Mouse (Mus musculus) right cerebral cortex, postnatal 25 days (tissue): ENCODE measurements at regions not wholly inside any gene's neighbourhood (a gene's known extent, or its start where the extent isn't known, plus 50 kb on each side); places are given as distances from the start of the nearest gene placed in this dataset.

Experiments used
- DNase-seq: peaks from one replicate; pipeline ENCODE4 v3.0.0; 2022

GRCm38 (mm10) chr8:125367374-125367773, 202.2 kb downstream of the Sipa1l2 start:
- no peak for DNase-seq

DNA sequence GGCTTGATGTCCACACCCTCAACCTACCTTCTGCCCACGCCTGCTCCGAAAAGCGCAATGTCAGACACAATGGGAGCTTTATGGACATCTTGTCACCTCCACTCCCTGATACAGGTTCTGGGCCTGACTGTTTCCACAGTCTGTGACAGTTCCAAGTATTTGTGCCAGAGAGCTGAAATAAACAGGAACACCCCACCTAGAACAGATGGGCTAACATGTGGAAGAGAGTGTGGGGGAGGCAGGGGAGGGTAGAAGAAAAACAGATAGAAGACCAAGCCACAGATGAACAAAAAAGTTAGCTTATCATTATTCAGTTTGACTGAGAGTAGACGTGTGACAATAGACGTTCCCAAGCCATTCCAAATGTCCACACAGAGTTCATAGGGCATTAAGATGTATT, 204.6 kb downstream of the Sipa1l2 start:
- DNase-seq = peak; percentile 39

- DNase-seq = no peak
These were observed 210.2 kb downstream of the Sipa1l2 start for GRCm38 (mm10) chr8:125359456-125359855.

DNA sequence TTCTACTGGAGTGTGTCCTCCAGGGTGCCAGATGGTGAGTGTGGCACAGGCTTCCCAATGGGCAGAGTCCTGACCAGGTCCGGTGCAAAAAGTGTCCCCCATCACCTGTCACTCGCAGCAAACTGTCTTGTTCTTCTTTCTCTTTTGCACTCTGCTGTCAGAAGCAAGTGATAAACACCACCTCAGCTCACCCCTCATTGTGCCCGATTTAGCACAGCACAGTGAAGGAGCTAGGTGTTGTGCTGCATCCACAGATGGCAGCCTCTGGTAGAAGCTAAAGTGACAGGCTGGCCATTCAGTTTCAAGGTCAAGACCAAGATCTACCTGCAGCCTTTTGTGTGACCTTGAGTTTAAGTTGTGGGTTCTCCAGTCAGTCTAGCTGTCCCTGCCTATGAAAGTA, 211.8 kb downstream of the Sipa1l2 start:
- no peak for DNase-seq

DNA sequence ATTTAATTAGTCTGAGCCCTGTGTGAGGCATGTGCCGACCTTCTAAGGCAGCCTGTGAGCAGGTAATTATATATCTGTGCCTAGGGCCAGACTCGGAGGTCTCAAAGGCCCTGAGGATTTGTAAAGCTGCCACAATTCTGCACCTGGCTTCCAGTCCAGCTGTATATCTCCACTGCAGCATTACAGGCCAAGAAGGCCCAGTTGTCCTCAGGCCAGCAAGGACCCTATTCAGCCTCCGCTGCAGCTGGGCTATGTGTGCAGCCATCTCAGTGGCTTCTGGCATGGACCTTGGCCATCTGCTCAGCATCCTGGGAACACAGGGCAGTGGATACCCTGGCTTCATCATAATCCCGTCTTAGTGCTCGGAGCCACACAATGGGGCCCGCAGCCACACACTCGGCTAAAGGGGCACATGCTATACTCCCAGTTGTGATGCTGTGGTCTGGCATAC, 214.5 kb downstream of the Sipa1l2 start:
- no peak for DNase-seq

DNA sequence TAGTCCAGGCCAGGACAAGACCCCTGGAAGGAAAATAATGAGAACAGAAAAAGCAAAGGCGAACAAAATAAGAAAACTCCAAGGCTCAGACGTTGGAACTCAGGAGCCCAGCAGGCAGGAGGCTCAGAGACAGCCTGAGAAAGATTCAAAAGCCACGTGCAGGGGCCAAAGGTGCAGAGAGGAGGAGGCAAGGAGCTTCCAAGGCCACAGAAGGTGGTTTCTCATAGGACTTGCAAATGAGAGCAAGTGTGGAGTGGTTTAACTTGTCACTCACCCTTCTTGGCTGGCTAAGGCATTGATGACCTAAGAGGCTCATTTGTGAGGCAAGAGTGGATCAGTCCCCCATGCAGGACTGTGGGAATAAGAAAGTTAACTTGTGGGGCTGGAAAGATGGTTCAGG, 217.3 kb downstream of the Sipa1l2 start:
- DNase-seq = no peak

GRCm38 (mm10) chr8:125351486-125352032, 218.0 kb downstream of the Sipa1l2 start:
- DNase-seq = no peak

DNA sequence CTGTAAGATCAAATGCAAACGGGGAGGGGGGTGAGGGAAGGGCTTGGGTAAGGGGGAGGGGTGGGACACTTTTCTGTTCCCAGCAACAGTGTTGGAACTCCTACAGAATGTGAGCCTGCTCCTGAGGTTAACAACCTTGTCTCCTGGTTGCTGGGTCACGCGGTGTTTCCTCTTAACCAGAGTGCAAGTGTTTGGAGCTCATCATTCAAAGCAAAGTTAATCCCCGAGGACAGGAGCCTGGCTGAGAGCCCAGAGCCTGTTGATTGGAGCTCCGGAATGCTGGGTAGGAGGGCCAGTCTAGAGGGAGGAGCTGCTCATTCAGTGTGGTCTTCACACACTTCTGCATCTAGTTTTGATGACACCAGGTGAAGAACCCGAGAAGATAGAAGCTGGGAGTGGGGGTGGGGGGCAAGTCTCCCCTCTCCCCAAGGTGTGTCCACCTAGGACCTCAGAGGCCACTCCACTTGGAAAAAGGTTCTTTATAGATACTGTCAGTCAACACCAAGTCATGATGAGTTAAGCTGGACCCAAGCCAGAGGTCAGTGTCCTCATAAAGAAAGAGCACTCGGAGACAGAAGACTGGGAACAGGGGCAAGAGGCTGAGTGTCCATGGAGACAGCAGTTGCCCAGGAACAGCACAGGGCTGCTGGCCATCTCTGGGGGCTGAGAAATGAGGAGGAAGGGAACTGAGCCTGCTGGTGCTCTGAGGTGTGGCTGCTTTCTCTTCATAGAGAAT, 220.2 kb downstream of the Sipa1l2 start:
- DNase-seq = no peak

DNA sequence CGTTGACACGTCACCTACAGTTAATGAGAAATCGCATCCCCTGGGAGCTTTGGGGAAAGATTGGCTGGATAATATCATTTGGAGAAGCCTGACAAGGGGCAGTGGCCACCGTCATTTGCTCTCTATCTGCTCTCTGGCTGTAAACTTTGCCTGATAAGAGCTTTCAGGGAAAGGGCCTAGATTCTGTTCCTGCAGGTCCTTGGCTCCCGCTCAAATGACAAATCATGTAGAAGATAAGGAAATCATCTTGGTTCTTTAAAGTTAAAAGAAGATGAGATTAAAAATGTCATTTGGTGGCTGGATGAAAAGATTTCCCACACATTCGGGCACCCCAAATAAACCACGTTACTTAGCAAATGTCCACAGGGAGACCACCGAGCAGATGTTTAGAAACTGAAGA, 223.4 kb downstream of the Sipa1l2 start:
- DNase-seq = no peak

DNA sequence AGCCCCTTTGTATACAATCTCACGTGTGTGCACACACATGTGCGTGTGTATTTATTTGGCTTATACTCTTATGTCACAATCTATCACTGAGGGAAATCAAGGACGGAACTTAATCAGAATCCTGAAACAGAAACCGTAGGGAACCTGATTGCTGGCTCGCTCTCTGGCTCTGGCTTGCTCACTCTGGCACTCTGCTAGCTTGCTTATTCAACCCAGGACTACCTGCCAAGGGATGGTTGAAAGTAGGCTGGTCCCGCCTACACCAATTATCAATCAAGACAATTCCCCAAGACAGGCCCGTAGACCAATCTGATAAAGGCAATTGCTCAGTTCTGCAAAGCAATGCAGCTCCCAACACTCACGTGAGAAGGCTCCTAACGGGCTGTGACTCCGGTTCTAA, 224.0 kb downstream of the Sipa1l2 start:
- no peak for DNase-seq

DNA sequence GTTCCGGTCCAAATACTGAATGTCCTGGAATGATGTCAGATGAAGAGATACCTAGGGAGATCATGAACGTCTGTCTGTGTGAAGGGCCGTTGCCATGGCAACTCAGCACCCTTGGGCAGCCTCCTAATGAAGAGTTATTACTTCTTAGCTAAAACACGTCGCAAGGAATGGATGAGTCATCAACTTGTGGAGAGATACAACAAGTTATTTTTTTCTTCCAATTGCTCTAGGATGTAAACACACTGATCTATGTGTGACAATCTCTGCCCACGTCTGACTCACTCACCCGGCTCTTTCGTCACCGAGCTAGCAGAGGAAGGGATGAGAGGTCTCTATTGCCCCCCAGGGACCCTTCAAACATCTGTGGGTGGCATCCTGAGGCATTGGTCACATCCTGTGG, 225.7 kb downstream of the Sipa1l2 start:
- peak; percentile 31 for DNase-seq

DNA sequence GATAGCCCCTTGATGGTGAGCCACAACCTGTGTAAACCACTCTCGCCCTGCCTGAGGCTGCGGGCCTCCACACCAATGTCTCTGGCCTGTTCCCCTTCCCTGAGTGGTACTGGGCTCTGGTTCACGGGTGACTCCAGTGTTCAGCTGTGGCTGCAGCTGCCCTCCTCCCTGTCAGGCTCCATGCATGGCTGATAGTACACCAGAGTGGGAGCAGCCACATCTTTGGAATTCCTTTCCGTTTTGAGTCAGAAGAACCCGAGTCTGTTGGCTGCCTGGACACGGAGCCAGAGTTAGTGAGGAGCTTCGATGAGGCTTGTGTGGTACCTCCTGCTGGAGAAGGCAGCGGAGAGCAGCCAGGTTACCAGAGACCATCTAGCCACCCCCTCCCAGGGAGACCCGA, 227.1 kb downstream of the Sipa1l2 start:
- DNase-seq = no peak

DNA sequence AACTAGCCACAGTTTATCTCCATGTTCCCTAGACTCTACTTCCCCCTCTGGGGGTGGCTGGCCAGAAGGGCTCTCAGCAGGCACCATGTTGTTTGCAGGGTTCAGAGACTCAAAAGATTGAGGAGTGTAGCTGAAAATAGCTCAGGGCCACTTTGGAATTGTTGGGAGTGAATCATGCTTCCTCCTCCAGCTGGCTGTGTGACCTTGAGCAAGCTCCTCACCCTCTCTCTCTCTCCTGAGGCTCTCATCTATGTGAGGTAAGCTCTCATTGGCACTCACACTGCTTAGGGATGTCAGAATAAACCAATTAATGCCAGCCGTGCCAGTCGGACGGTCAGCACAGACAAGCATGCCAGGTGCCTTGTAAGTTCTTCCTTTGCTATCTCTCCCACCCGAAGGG, 228.0 kb downstream of the Sipa1l2 start:
- DNase-seq = no peak

GRCm38 (mm10) chr8:125338222-125338621, 231.4 kb downstream of the Sipa1l2 start:
- no peak for DNase-seq

DNA sequence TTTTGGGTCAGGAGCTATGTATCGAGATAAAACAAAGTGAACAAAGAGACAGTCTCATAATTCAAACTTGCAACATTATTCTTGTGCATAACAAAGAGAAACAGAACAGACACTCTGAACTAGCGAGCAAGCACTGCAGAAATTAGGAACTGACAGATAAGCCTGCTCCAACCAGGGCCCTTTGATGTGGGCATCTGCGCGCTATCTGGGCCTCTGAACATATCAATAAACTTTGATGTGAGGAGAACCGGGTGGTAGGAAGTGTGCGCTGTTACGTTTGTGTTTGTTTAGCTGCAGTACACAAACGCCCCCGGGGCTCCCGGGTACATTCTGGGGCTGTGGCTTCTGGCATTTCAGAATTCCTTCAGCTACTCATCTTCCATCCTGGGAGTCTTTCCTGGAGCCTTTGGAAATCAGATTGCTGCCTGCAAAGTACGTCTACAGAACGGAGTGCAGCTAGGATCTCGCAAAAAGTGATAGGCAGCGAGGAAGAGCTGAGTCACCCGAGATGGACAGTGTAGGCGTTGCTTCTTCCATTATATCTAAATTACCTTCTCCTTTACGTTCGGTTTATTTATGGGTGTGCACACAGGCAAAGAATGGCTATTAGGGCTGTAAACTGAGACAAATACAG, 232.0 kb downstream of the Sipa1l2 start:
- DNase-seq = no peak

DNA sequence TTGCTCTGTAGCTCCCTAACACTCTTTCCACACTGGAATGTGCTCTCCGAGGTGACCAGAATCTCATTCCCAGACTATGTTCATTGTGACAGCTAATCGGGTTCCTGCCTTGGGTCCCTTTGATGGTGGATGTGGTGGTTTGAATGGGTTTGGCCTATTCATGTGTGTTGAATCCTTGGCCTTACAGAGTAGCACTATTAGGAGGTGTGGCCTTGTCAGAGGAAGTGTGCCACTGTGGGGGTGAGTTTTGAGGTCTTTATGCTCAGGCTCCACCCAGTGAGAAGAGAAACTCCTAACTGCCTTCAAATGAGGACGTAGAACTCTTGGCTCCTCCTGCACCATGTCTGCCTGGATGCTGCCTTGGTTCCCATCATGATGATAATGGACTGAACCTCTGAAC, 232.8 kb downstream of the Sipa1l2 start:
- DNase-seq = no peak

- no peak for DNase-seq
These were observed 233.8 kb downstream of the Sipa1l2 start for GRCm38 (mm10) chr8:125335575-125336370.

DNA sequence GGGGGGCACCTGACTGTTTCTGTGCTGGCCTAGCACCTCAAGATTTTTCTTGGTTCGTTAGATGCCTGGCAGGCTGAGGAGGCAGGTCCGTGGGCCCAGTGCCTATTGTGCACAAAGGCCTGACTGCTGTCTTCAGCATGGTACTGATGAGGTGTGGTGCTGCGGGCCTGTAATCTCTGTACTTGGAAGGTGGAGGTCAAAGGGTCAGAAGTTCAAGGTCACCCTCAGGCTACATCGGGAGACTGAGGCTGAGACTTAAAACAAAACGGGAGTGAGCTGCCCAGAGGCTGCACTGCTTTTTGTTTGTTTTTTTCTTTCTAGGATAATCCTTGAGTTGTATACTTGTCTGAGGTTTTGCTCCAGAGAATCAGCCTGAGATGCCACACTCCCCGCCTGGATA, 234.4 kb downstream of the Sipa1l2 start:
- DNase-seq = no peak

DNA sequence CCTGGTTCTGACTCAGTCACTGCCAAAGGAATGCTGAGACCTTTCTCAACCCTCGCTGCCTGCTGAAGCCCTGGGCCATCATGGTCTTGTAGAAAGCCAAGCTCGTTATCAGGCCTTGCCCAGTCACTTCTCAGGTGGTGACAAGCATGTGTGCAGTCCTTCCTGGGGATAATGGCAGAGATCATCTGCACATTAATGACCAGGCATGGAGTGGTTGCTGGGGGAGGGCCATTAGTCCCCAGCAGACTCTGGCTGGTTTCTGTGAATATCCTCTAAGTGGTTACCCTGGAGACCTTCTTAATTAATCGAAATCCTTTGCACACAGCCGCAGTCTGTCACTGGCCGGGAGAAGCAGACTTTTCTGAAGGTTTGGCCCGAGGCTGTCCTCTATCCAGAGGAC, 239.0 kb downstream of the Sipa1l2 start:
- DNase-seq = no peak

- DNase-seq = no peak
These were observed 241.0 kb downstream of the Sipa1l2 start for GRCm38 (mm10) chr8:125328650-125329049.

- DNase-seq = no peak
These were observed 241.9 kb downstream of the Sipa1l2 start for GRCm38 (mm10) chr8:125327551-125328262.

- DNase-seq = no peak
These were observed 242.6 kb downstream of the Sipa1l2 start for GRCm38 (mm10) chr8:125327006-125327405.

DNA sequence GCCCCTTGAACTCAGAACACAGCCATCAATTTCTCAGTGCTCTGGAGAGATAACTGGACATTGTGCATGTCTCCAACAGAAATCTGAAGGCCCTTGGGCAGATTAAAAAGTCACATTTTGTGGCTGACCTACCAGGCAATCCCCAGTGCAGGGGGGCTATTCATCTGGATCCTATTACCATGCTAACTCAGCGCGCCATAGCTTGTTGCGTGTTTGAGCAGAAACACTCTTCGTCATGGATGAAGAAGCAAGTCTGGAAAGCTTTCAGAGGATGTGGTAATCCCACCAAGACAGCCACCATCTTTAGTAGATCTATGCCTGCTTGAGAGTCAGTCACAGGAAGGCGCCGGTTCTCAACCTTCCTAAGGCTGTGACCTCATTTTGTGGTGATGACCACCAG, 243.9 kb downstream of the Sipa1l2 start:
- DNase-seq = no peak
